Mouse (Mus musculus) G1E (cell line): Measurements from ENCODE around the gene Vapb.

Experiments used
- CTCF ChIP-seq: IDR thresholded peaks from 2 replicates; pipeline ENCODE4 v1.5.1; 2012; ENCODE audit warnings: low read depth, low read length, inconsistent platforms, mixed read lengths
- GATA1 ChIP-seq: IDR thresholded peaks from 2 replicates; pipeline ENCODE4 v1.6.1; 2012; ENCODE audit warnings: borderline replicate concordance, low read length, inconsistent platforms, mixed read lengths
- GATA2 ChIP-seq: IDR thresholded peaks from 2 replicates; pipeline ENCODE4 v1.6.1; 2012; ENCODE audit warnings: low read depth, low read length, inconsistent platforms, borderline replicate concordance
- POLR2AphosphoS5 ChIP-seq: IDR thresholded peaks from 2 replicates; pipeline ENCODE4 v1.6.1; 2012; ENCODE audit warnings: low read depth, low read length, inconsistent platforms; ENCODE audit not compliant: insufficient replicate concordance
- TAL1 ChIP-seq: conservative IDR thresholded peaks from 2 replicates; pipeline ENCODE4 v1.6.1; 2012; ENCODE audit warnings: low read depth, low read length, inconsistent platforms, mixed read lengths

GRCm38 (mm10) chr2:173738232-173738631 lies 921 bp downstream of the Vapb start:
- TF ChIP-seq CTCF, result no peak
- no peak for TF ChIP-seq TAL1
- TF ChIP-seq GATA1, result no peak
- TF ChIP-seq POLR2AphosphoS5, result no peak
- no peak for TF ChIP-seq GATA2
